Mouse (Mus musculus) hindbrain, embryonic 16.5 days (tissue): ENCODE data around the gene Mss51. TPM values are rescaled to one million over a fixed set of nuclear protein-coding genes. Genes with fewer than 3 reads are reported as not detected.

Experiments
- ATAC-seq: fragments of 200-750 bp; cut with Nextera tagmentation; 2 replicates; pipeline ENCODE4 v1.8.0; 2017; ENCODE audit warnings: moderate TSS enrichment, moderate library complexity
- H3K27ac ChIP-seq: fragments of 300-500 bp; sonication (generic); 2 replicates; pipeline ENCODE4 v1.5.1; 2014; ENCODE audit warnings: low read depth, mild to moderate bottlenecking, control low read depth, low read length, moderate library complexity
- H3K27me3 ChIP-seq: fragments of 300-500 bp; sonication (generic); replicated peaks from 2 replicates; pipeline ENCODE4 v1.6.1; 2014; ENCODE audit warnings: low read length; ENCODE audit not compliant: control insufficient read depth, insufficient read depth
- H3K36me3 ChIP-seq: fragments of 300-500 bp; sonication (generic); 2 replicates; pipeline ENCODE4 v1.6.1; 2014; ENCODE audit warnings: mild to moderate bottlenecking, low read length, moderate library complexity, mixed read lengths; ENCODE audit not compliant: control insufficient read depth, insufficient read depth
- H3K4me1 ChIP-seq: fragments of 300-500 bp; sonication (generic); 2 replicates; pipeline ENCODE4 v1.6.1; 2014; ENCODE audit warnings: low read depth, low read length; ENCODE audit not compliant: control insufficient read depth, insufficient read depth
- H3K4me2 ChIP-seq: fragments of 300-500 bp; sonication (generic); 2 replicates; pipeline ENCODE4 v1.6.1; 2014; ENCODE audit warnings: mild to moderate bottlenecking, low read length, control low read depth, moderate library complexity
- H3K4me3 ChIP-seq: fragments of 300-500 bp; sonication (generic); 2 replicates; pipeline ENCODE4 v1.5.1; 2014; ENCODE audit warnings: mild to moderate bottlenecking, low read length, control low read depth, moderate library complexity
- H3K9ac ChIP-seq: fragments of 300-500 bp; sonication (generic); 2 replicates; pipeline ENCODE4 v1.6.1; 2014; ENCODE audit warnings: low read depth, mild to moderate bottlenecking, control low read depth, low read length, moderate library complexity
- H3K9me3 ChIP-seq: fragments of 300-500 bp; sonication (generic); 2 replicates; pipeline ENCODE4 v1.6.1; 2014; ENCODE audit warnings: mild to moderate bottlenecking, low read length, moderate library complexity; ENCODE audit not compliant: control insufficient read depth
- WGBS: fragments of 180-500 bp; shearing (Covaris S2); extraction: QIAGEN DNeasy Blood & Tissue Kit; methylation state at CpG from one replicate; pipeline ENCODE4 v1.1.7; 2014; 5-methylcytosine and 5-hydroxymethylcytosine counted together
- polyA plus RNA-seq: library from polyadenylated mRNA; unstranded; fragments of >200 nt; fragmentation: Nextera tagmentation; extraction: Ambion mirVana; gene quantifications from 2 replicates; pipeline ENCODE4 v1.2.1, GENCODE M21; 2015

Mss51 gene
- polyA plus RNA-seq, 1 experiment from 2014 or later, result 0.30 TPM

DNA sequence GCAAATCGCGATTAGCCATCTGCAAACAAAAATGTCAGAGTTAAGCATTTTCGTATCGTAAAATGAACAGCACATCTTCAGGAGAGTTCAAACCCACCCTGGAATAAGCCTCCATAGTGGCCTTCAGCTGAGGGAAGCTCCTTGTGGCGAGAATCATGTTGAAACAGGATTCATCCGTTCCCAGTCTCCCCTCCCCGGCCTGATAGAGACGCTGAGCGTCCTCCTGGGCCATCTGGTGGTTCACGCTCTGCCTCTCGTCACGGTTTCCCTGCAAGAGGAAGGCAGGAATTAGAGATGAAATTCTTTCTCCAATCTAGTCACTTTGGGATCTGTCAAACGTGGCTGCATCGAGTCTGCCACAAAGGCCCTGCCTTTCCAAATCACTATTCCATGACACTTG, 36.5 kb downstream of the Mss51 start:
- no peak for ATAC-seq
- Histone ChIP-seq H3K4me1 (no peaks in the 10 kb centered on the region), H3K36me3 (peaks cover 31% of the 10 kb centered on the region), H3K27ac (no peak overlapping the region), H3K27me3 (no peaks in the 10 kb centered on the region), H3K4me2 (no peak overlapping the region), H3K9ac (no peak overlapping the region), H3K4me3 (no peak overlapping the region), H3K9me3 (no peaks in the 10 kb centered on the region)
- 75% methylated on average over 14 of the region's 14 CpGs for WGBS

DNA sequence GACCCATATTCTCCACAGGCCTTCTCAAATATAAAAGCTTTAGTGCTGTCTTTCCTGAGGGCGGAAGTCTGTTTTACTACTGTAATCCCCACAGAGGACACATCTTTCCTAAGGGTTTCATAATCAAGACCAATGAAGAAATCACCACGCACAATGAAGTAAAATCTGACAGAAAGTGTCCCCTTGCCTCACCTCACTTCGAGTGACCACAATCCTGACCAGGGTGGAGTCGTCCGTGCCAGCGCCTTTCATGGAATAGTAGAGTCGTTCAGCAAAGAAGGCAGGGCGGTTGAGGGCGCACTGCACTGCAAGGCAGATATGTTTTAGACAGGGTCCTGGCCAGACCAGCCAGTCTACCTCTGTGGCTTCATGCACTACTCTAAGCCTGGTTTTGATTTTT, 38.3 kb downstream of the Mss51 start:
- Histone ChIP-seq H3K9me3 (no peaks in the 10 kb centered on the region), H3K27me3 (no peaks in the 10 kb centered on the region), H3K4me3 (no peak overlapping the region), H3K4me2 (no peak overlapping the region), H3K27ac (no peak overlapping the region), H3K4me1 (no peaks in the 10 kb centered on the region), H3K9ac (no peak overlapping the region), H3K36me3 (peaks cover 24% of the 10 kb centered on the region)
- ATAC-seq, result no peak
- 95% methylated on average over 9 of the region's 9 CpGs for WGBS

DNA sequence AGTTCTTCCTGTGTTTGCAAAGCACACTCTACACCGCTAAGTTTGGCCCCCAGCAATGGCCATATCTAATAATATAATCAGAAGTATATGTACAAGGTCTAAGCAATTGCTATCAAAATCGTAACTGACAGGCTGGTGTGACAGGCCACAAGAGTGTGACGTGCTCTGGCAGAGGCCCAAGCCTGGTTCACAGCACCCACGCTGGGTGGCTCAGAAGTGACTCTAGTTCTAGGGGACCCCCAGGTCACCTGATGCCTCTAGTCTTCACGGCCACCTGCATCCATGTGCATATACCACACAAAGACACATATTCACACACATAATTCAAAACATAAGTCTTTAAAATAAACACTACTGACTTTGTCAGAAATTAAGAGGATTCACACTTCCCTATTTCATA, 43.8 kb downstream of the Mss51 start:
- no peak for ATAC-seq
- Histone ChIP-seq H3K4me1 (no peaks in the 10 kb centered on the region), H3K36me3 (peaks cover 6% of the 10 kb centered on the region; the same call in 1 of the 2 replicates), H3K4me2 (no peak overlapping the region), H3K9me3 (no peaks in the 10 kb centered on the region), H3K27ac (no peak overlapping the region), H3K4me3 (no peak overlapping the region), H3K27me3 (no peaks in the 10 kb centered on the region), H3K9ac (no peak overlapping the region)
- 90% methylated on average over 5 of the region's 5 CpGs for WGBS

DNA sequence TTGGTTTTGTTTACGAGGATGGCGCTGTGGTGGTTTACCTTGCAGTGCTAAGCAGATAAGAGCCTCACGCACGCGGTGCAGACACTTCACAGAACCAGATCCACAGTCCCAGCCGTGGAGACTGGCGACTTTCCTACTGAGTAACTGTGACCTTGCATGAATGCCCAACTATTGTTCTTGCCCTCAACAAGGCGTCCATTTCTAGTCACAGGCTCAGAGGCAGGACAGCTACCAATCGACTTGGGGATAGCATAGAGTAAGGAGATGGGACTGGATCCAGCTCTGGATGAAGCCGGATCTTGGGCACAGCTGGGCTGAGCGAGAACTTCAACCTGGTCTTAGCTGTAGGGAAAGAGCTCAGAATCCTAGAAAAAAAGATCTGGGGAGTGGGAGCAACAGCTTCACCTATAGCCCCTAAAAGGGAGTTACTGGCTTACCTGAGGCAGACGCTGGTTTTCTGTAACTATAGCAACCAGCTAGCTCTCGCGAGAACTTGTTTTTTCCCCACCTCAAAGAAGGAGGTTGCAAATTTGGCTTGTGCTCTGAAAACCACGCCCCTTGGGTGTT, 44.9 kb downstream of the Mss51 start, which contains the start of gene Cfap70:
Gene Cfap70, minus strand, starts transcription at position 462 of the 567 bp plus-strand sequence.
- Histone ChIP-seq H3K36me3 (peaks cover 3% of the 10 kb centered on the region; the same call in 1 of the 2 replicates), H3K4me2 (peak within 1 kb of the TSS; percentile 80), H3K4me1 (no peaks in the 10 kb centered on the region), H3K9me3 (no peaks in the 10 kb centered on the region), H3K9ac (peak within 1 kb of the TSS; percentile 47; the same call in 1 of the 2 replicates), H3K4me3 (peak within 1 kb of the TSS; percentile 50), H3K27me3 (no peaks in the 10 kb centered on the region), H3K27ac (no peak within 1 kb of the TSS)
- ATAC-seq, result peak; percentile 90
- 2% methylated on average over 15 of the region's 15 CpGs for WGBS

DNA sequence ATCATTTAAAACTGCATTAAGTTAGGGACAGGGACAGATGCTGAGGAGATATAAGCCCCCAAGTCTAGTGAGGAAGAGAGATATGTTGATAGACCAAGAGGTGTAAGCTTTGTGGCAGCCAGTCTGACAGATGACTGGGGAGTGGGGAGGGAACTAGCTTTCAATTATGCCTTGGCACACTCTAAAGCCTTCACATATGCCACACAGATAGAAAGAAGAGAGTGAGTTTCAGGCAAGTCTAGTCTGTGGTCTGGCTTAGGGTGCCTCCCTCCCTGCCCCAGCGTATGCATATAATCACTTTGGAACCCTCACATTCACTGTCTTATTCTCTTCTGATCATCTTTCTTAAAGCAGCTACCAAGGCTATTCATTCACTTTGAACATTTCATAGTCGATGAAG, 45.4 kb downstream of the Mss51 start:
- H3K9ac ChIP-seq, result peak overlapping the region; percentile 47; the same call in 1 of the 2 replicates
- H3K27me3 ChIP-seq, result no peaks in the 10 kb centered on the region
- no peaks in the 10 kb centered on the region for H3K9me3 ChIP-seq
- peak; percentile 46; the same call in 1 of the 2 replicates for ATAC-seq
- H3K4me1 ChIP-seq, result no peaks in the 10 kb centered on the region
- peak overlapping the region; percentile 80 for H3K4me2 ChIP-seq
- peaks cover 3% of the 10 kb centered on the region; the same call in 1 of the 2 replicates for H3K36me3 ChIP-seq
- H3K27ac ChIP-seq, result no peak overlapping the region
- WGBS, result 13% methylated on average over 2 of the region's 2 CpGs
- H3K4me3 ChIP-seq, result peak overlapping the region; percentile 50

DNA sequence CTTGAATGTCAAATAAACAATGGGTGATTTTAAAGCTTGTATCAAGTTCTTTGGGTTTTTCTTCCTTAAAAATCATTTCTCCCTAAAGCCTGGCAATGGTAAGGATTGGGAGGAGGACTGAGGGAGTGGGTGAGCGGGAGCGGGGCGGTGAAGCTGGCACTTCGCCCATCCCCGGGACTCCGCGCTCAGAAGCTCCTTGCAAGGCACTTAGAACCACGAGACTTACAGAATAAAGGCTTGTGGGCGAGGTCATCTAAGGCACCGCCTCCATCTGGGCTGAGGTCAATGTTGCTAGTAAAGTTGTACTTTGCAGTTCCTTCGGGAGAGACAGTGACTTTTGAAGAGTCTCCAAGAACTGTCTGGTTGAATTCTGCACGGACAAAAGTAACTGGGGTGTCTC, 49.5 kb downstream of the Mss51 start:
- H3K27ac ChIP-seq, result no peak overlapping the region
- ATAC-seq, result no peak
- no peaks in the 10 kb centered on the region for H3K27me3 ChIP-seq
- H3K9me3 ChIP-seq, result no peaks in the 10 kb centered on the region
- H3K4me2 ChIP-seq, result no peak overlapping the region
- H3K4me3 ChIP-seq, result no peak overlapping the region
- 55% methylated on average over 12 of the region's 12 CpGs for WGBS
- H3K4me1 ChIP-seq, result no peaks in the 10 kb centered on the region
- H3K9ac ChIP-seq, result no peak overlapping the region
- H3K36me3 ChIP-seq, result no peaks in the 10 kb centered on the region

DNA sequence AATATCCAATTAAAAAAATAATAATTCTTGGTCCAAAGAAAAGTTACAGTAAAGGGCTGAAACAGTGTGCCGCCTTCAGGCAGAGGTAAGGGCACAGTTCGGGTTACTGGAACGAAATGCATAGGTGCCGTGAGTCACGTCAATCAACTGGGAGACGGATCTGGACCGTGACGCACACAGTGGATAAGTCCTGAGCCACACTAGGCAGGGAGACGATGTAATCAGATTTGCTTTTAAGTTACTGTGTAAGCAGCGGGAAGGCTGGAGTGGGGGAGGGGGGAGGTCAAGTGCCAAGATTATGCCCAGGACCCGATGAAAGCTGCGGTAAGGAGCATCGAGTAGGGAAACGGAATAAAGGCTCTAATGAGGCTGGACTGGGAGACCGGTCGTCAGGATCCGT, 54.4 kb downstream of the Mss51 start:
- no peak overlapping the region for H3K27ac ChIP-seq
- no peak overlapping the region for H3K9ac ChIP-seq
- no peak for ATAC-seq
- no peaks in the 10 kb centered on the region for H3K9me3 ChIP-seq
- no peaks in the 10 kb centered on the region for H3K36me3 ChIP-seq
- no peak overlapping the region for H3K4me2 ChIP-seq
- WGBS, result 67% methylated on average over 17 of the region's 17 CpGs
- no peaks in the 10 kb centered on the region for H3K4me1 ChIP-seq
- H3K27me3 ChIP-seq, result no peaks in the 10 kb centered on the region
- H3K4me3 ChIP-seq, result no peak overlapping the region

DNA sequence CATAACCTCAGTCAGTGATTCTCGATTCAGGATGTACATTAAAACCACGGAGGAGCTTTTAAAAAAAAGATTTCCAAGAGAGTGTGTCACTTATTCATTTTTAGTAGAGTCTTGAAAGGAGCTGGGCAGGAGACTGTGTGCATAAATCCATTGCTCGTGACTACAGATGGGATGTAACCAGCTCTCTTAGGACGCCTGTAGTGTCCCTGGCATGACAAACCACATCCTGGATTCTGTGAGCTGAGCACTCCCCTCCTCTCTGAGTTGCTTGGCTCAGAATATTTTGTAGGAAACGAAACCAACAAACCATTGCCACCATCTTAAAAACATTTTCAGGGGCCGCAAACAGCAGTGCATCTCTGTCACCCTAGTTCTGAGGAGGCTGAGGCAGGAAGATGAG, 59.7 kb downstream of the Mss51 start:
- no peak overlapping the region for H3K27ac ChIP-seq
- H3K36me3 ChIP-seq, result no peaks in the 10 kb centered on the region
- H3K9ac ChIP-seq, result no peak overlapping the region
- no peak overlapping the region for H3K4me3 ChIP-seq
- H3K27me3 ChIP-seq, result no peaks in the 10 kb centered on the region
- no peaks in the 10 kb centered on the region for H3K4me1 ChIP-seq
- no peaks in the 10 kb centered on the region for H3K9me3 ChIP-seq
- no peak for ATAC-seq
- WGBS, result 79% methylated on average over 6 of the region's 6 CpGs
- no peak overlapping the region for H3K4me2 ChIP-seq
